Mouse (Mus musculus) heart, postnatal 36 days (tissue): ENCODE measurements at regions not wholly inside any gene's neighbourhood (a gene's known extent, or its start where the extent isn't known, plus 50 kb on each side); places are given as distances from the start of the nearest gene placed in this dataset.

Source experiments
- DNase-seq, 2 experiments: peaks; one replicate each; pipeline ENCODE4 v3.0.0; 2021 to 2022
- intact Hi-C: fragments of 180-260 bp; cut with DNase I; formaldehyde crosslinking; loops from one replicate; pipeline ENCODE4 v1.15.1; 2025

DNA sequence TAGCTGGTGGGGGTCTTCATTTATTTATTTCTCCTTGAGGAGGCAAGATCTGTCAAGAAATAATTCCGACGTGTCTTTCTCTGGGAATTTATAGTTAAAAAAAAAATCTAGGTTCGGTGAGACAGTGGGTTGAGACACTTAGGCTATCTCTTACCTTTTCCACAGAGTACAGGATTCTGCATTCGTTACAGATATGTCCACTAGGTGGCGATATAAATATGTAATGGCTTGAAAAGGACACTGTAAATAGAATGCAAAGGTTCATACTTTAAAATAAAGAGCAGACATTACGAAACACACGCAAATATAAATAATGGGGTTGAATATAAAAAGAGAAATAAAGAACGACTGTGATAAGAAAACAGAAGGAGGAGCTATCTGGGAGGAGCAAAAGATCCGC, 517.5 kb downstream of the Cps1 start:
- DNase-seq = no peak
- intact Hi-C loops = loop anchor here (1.0 to 10.0 kb wide), 3 partner anchors 456 to 1499 kb away; no protein-coding TSS in a partner anchor

DNA sequence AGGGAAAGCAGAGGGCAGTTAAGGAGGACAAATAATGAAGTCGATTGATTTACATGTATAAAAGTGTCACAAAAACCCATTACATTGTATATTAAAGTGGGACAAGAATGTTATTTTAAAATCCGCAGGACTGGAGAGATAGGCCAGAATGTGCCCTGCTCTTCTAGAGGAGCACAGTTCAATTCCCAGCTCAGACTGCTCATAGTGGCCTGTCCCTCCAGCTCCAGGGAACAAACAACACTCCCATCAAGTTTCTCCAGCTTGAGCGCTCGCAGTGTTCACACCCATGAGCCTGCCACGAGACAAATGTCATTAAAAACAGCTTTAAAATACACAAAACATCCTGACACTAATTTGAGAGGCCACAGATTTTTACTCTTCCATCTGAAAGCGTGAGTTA, 517.9 kb downstream of the Cps1 start:
- intact Hi-C loops = loop anchor here (1.0 to 10.0 kb wide), 3 partner anchors 456 to 1499 kb away; no protein-coding TSS in a partner anchor
- no peak for DNase-seq

DNA sequence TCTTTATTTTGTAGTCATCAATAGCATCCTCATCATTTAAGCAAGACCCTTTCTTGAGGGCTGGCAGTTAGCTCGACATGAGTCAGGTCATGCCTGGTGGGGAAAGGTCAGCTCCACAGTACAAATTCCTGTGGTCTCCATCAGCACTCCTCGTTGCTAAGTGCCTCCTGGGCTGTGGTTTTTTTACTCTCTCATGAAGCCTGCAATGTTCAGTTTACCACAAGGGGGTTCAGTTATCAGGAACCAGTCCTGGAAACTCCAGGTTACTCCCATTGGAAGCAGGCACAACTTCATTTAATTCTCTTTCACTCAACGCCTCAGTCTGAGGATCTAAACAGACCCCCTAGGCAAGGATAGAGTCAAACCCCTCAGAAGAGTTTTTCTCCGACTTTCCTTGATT, 520.8 kb downstream of the Cps1 start:
- DNase-seq = no peak
- intact Hi-C loops = loop anchor here (5.0 to 10.0 kb wide), 2 partner anchors 459 to 1474 kb away; no protein-coding TSS in a partner anchor
